Mouse (Mus musculus): ENCODE data around the gene Psors1c2. TPM values are rescaled to one million over a fixed set of nuclear protein-coding genes. Genes with fewer than 3 reads are reported as not detected.

Gene Psors1c2
- polyA plus RNA-seq, 1 experiment from 2014 or later = 0.22 TPM

Other genes with a start within 250 kb of the Psors1c2 start
- gene H2-Q1, start 212.8 kb upstream of the Psors1c2 start, polyA plus RNA-seq (2014; fragmentation: Nextera tagmentation; extraction: Ambion mirVana) = not detected in 2 replicates
- gene H2-Q2, start 191.0 kb upstream of the Psors1c2 start, polyA plus RNA-seq (2014; fragmentation: Nextera tagmentation; extraction: Ambion mirVana) = 0.22 and 0.34 TPM in 2 replicates
- 1.9 and 2.5 TPM in 2 replicates for gene H2-Q4, start 153.6 kb upstream of the Psors1c2 start, polyA plus RNA-seq (2014; fragmentation: Nextera tagmentation; extraction: Ambion mirVana)
- gene H2-Q6, start 108.4 kb upstream of the Psors1c2 start, polyA plus RNA-seq (2014; fragmentation: Nextera tagmentation; extraction: Ambion mirVana) = 0.33 and 0.93 TPM in 2 replicates
- 9.3 and 10.0 TPM in 2 replicates for gene H2-Q7, start 94.0 kb upstream of the Psors1c2 start, polyA plus RNA-seq (2014; fragmentation: Nextera tagmentation; extraction: Ambion mirVana)
- 0.11 and 0.12 TPM in 2 replicates for gene H2-Q10, start 63.1 kb upstream of the Psors1c2 start, polyA plus RNA-seq (2014; fragmentation: Nextera tagmentation; extraction: Ambion mirVana)
- not detected in 2 replicates for gene Pou5f1, start 27.2 kb upstream of the Psors1c2 start, polyA plus RNA-seq (2014; fragmentation: Nextera tagmentation; extraction: Ambion mirVana)
- 56.7 and 57.7 TPM in 2 replicates for gene Tcf19, start 16.4 kb upstream of the Psors1c2 start, polyA plus RNA-seq (2014; fragmentation: Nextera tagmentation; extraction: Ambion mirVana)
- gene Cchcr1, start 16.1 kb upstream of the Psors1c2 start, polyA plus RNA-seq (2014; fragmentation: Nextera tagmentation; extraction: Ambion mirVana) = 8.9 and 10.8 TPM in 2 replicates
- 0.08 TPM in 1 of 2 replicates, not detected in the other for gene Cdsn, start 18.9 kb downstream of the Psors1c2 start, polyA plus RNA-seq (2014; fragmentation: Nextera tagmentation; extraction: Ambion mirVana)
- not detected in 2 replicates for gene 2300002M23Rik, start 34.2 kb downstream of the Psors1c2 start, polyA plus RNA-seq (2014; fragmentation: Nextera tagmentation; extraction: Ambion mirVana)
- not detected in 2 replicates for gene Sfta2, start 68.3 kb downstream of the Psors1c2 start, polyA plus RNA-seq (2014; fragmentation: Nextera tagmentation; extraction: Ambion mirVana)
- not detected in 2 replicates for gene Gm9573, start 93.4 kb downstream of the Psors1c2 start, polyA plus RNA-seq (2014; fragmentation: Nextera tagmentation; extraction: Ambion mirVana)
- 0.14 TPM in 1 of 2 replicates, not detected in the other for gene Mucl3, start 110.5 kb downstream of the Psors1c2 start, polyA plus RNA-seq (2014; fragmentation: Nextera tagmentation; extraction: Ambion mirVana)
- gene Vars2, start 134.4 kb downstream of the Psors1c2 start, polyA plus RNA-seq (2014; fragmentation: Nextera tagmentation; extraction: Ambion mirVana) = 9.8 and 10.5 TPM in 2 replicates
- gene Gtf2h4, start 140.5 kb downstream of the Psors1c2 start, polyA plus RNA-seq (2014; fragmentation: Nextera tagmentation; extraction: Ambion mirVana) = 39.3 TPM in 2 replicates
- gene Ddr1, start 171.4 kb downstream of the Psors1c2 start, polyA plus RNA-seq (2014; fragmentation: Nextera tagmentation; extraction: Ambion mirVana) = 78.4 and 92.1 TPM in 2 replicates